Mouse (Mus musculus) G1E (cell line): Measurements from ENCODE around the gene Zfp956.

ENCODE experiments used
- CTCF ChIP-seq: IDR thresholded peaks from 2 replicates; pipeline ENCODE4 v1.5.1; 2012; ENCODE audit warnings: low read depth, low read length, inconsistent platforms, mixed read lengths
- GATA1 ChIP-seq: IDR thresholded peaks from 2 replicates; pipeline ENCODE4 v1.6.1; 2012; ENCODE audit warnings: borderline replicate concordance, low read length, inconsistent platforms, mixed read lengths

DNA sequence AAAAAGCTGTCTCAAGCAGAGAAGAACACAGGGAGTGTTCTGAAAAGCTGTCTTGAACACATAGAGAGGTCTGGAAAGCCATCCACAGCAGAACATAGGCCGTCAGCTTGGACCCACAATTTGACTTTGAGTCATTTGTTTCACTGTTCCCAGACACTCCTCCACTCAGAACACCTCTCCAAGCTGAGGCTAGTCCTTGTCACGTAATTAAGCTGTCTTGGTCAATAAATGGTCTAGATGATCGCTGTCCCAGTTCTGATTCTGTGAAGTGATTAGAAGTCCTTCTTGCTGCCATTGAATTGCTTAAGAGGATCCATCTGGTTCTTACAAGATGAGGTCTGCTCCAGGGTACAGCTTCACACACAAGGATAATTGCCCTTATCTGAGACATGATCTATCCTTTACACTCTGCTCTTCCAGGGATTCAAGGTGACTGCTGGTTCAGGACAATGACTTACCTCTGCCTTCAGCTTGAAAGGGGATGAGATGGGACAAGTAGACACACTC is 34.4 kb upstream of the Zfp956 start:
- no peak for TF ChIP-seq GATA1
- no peak for TF ChIP-seq CTCF
